Mouse (Mus musculus) retina, postnatal 1 day (tissue): ENCODE data around the gene C1qtnf1.

Experiments
- DNase-seq: peaks from one replicate; pipeline ENCODE4 v3.0.0-alpha.2; 2012

C1qtnf1 gene

DNA sequence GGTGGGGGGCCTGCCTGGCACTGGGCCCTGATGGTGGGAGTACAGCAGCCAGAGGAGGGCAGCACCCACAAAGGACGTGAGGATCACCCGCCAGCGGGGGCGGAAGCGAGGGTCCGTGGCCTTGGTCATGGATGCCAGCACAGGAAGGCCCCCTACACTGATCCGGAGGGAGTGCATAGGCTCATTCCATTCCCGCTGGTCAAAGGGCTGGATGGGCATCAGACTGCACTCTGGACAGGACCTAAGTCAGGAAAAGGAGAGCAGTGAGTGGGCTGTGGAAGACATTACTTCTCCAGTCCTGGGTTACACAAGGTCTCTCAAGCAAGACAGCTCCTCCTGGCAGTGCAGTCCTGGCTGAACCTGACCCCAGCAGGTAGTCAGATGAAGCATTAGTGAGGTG is 16.7 kb upstream of the C1qtnf1 start:
- DNase-seq: no peak

DNA sequence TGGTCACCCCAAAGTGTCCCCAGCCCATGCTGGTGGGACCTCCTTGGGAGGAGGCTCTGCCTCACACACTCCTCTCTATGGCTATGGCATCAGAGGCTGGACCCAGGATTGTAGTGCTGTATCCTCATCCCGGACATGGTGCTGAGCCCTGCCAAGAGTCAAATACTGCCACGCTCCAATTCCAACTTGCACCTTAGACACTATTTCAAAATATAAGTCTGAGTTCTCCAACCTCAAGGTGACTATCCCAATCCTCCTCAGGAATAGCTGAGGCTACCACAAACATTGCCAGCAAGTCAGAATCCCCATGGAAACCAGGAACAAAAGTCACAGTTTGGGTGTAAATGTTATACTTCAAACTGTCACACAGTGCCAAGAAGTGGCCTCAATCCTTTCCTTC is 15.4 kb upstream of the C1qtnf1 start:
- no peak for DNase-seq

DNA sequence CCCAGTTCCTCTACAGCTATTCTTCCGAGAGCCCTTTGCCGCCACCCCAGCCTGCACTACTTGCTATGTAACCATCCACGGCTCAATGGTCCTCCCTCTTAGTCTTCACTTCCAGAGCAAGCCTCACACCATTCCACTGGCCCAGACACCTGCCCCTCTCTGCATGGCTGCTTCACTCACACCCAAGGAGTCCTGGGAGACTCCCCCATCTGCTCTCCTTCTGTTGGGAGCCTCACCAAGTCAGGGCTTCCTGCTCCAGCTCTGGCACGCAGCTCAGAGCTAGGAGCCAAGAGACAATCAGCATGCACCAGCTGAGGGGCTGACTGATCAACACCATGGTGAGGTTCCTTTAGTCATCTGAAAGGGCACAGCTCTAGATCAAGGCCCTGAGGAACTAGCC is 14.9 kb upstream of the C1qtnf1 start:
- no peak for DNase-seq

DNA sequence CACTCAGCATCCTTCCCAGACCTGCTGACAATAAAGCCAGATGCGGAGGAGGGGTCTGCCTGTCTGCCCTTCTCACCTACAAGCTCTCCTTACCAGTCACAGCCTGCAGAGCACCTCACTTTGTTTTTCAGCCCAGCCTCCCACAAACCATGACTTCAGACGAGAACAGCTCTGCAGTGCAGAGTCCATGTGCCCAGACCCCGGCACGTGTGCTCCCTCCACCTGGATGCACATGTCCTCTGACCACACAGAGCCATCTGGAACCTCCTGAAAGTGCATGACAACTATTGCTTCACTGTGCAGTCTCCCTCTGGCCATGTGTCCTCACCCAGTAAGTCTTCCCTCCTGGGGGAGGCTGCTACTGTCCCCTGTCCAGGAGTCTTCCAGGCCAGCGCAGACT is 13.7 kb upstream of the C1qtnf1 start:
- no peak for DNase-seq

DNA sequence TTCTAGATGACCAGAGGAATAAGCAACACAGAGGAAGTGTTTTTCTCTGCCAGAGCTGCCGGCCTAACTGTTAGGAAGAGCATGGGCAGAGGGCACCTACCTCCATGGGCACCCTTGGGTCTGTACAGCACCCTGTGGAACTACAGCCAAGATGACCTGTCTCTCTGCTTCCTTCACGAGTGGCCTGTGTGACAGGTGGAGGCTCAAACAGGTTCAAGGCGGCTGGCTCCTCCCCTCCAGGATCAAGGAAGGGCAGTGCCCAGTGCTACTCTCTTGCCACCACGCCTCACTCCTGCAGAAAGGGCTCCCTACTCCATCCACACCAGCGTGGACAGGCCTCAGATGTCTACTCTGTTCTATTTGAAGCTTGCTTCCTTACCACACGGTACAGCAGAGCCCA is 12.4 kb upstream of the C1qtnf1 start:
- DNase-seq: no peak

DNA sequence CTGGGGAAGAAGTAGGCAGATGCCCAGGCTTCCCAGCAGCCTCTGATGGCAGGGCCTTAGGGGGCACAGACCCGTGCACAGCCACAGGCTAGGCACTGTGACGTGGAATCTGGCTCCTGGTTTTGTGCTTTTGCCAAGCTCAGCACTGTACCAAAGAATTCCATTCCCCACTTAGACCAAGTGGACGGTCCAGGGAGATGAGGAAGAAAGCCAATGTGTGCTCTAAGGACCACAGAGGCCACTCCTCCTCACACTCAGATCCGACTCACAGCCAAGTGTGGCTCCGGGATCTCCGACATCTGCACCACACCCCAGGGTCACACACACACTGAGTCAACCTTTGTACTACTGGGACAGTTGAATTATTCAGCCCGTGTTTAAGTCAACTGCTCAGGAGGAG is 12.0 kb upstream of the C1qtnf1 start:
- DNase-seq: no peak

DNA sequence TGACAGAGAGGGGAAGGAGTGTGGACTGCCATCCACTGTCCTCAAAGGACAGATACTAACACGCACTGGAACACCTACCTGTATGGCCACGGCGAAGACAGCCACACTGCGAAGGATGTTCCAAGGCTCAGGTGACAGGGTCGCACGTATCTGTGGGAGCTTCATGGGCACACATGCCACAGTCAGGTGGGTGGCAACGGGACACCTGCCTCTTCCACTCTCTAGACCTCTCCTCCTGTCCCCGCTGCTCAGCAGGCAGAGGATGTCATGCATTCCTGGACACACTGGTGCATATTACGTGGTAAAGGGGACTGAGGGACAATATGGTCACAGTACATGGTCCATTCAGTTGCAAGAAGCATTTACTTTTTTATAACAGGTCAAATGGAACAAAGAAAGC is 10.5 kb upstream of the C1qtnf1 start:
- no peak for DNase-seq

DNA sequence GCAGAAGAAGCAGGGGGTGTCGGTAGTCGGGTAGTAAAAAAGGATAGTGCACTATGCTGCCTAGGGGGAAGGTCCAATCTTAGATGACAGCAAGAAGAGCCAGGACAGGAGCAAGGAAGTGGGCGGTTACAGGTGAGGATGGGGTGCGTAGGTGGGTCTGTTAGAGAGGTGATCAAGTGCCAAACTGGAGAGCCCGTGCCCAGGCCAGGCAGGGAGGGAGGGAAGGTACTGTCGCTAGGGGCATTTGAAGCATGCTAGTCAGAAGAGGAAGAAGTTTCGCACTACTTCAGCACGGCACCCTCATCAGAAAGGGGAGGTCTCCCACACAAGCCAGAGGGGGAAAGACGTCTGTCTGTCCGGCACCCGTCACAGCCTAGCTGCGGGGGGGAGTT is 9.6 kb upstream of the C1qtnf1 start:
- no peak for DNase-seq

DNA sequence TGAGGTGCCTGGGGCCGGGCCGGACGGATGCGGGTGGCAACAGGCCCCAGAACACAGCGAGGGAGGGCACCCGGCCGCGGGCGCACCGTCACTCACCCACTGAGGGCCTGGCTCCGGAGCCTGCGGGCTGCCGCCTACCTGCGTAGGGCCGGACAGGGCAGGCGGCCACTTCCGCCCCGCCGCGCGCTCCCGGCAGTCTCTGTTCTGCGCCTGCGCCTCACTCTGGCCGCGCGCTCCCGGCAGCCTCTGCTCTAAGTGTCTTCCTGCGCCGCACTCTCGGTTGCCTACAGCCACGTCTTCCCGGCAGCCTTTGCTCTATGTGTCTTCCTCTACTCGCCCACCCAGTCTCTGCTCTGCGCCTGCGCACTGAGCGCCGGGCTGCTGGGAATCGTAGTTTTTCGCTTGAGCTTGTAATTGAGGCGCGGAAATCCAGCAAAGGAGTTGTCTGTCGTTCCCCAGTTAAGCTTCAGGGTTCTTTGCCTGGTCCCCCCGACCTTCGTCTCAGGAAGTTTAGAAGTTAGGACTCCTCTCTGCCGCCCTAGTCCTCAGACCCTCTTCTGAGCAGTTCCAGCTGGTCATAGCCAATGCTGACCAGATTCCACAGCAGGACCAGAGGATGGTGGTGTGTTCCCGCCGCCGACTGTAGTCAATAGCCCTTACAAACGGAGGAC is 9.0 kb upstream of the C1qtnf1 start, which contains the start of gene Cant1:
Gene Cant1 (minus strand): TSS at position 253 of the 671 bp plus-strand sequence.
- DNase-seq: peak; percentile 99

DNA sequence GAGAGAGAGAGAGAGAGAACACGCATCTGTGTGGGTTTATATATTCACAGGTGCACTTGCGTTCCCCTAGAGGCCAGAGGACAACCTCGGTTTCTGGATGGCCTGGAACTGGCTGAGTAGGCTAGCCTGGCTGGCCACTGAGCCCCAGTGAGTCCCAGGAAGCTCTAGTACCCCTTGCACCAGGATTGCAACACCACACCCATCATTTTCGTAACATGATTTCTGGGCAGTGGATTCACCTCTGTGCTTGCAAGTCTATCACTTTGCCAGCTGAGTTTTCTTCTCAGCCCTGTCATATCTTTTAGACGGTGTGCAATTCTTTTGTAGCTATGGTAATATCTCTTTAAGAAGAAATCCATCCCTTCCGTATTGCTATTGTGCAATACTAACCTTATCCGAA is 7.7 kb upstream of the C1qtnf1 start:
- no peak for DNase-seq

DNA sequence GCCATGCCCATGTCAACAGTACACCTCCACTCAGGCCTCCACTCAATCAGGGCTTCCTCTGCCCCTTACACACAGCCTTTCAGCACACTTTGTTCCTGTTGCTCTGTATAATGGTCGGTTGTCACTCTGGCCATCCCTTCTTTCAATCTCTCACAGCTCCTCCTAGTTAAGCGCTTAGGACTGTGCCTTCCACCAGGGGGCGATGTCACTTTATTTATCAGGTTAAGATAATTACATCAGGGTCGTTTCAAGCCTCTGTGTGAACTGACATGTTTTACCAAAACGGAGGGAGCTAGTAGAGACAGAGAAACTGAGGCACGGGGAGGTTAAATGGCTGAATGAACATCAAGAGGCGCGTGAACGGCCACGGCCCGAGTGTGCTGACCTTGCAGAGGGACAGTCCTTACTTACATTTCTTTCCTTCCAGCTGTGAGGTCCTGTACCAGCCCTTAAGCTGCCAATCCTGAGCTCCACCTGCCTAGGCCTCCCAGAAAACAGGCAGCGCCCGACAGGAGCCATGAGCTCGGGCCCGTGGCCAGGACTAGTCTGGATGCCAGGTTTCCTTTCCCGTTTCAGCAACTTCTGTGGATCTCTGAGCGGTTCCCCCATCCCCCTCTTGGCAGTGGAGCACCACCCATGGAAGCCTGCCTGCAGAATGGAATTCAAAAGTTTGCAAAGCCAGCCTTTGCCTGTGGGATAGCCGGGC is 4.6 kb upstream of the C1qtnf1 start:
- peak; percentile 89 for DNase-seq

DNA sequence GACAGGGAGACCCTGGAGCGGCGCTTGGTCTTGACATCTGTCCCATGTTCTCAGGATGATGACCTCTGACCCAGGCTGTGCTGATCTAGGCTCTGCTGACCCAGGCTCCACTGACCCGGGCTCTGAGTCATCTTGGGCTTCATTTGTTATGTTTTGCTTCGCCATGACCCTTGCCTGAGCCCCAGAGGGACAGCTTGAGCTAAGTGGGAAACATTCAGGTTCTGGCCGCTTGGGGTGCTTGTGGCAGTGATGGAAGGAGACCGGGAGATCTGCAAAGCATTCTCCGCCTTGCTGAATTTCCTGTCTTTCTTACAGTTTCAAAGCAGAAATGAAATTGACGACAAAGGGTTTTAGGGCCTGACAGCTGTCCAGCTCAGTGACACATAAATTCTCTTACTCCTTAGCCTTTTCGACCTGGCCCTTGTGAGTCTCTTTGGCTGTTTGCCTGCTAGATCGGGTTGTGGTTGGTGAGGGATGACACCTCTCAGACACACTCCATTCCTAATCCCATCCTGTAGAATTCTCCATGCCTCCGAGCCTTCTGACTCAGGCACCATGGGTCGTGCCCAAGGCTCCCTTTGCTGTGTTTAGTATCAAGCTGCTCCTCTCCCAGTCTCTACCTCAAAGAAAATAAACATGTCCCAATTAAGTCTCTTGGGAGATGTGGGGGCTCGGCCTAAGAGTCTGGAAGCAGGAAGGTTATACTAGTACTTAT is 3.2 kb upstream of the C1qtnf1 start:
- no peak for DNase-seq

DNA sequence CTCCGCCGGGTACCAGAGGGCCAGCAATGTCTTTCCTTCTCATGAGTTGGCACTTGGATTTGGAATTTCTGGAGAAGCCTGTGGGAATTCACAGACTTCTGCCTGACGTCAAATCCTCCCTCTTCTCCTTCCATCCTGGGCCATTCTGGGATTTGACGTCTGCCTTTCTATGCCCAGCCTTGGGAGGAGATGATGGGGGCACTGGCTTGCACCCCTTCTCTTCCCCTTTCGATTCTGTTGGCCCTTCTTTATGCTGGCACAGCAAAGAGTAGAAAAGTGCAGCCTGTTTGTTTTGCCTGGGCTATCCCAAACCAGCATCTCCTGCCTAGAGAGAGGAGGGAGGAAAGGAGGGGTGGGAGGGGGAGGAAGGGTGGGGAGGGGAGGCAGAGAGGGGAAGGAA is 1.2 kb upstream of the C1qtnf1 start:
- DNase-seq: no peak

DNA sequence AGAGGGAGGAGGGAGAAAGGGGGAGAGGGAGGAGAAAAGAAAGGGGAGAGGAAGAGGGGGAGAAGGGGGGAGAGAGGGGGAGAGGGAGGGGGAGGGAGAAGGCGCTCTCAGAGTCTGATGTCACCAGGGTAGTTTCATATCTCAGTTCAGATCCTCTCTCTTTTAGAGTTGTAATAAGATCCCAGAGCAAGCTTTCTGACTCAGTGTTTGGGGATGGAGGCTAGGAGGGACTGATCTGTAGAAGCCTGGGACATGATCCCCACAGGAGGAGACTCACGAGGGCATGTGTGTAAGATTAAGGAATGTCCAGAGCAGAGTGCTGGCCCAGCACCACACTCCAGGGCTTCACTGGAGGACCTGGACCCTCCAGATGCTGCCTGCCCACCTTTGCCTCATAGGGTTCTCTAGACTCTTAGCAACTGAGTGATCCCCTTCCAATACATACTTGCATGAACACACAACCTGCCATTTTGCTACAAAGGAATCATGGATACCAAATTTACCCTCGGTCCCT is 680 bp upstream of the C1qtnf1 start:
- no peak for DNase-seq

DNA sequence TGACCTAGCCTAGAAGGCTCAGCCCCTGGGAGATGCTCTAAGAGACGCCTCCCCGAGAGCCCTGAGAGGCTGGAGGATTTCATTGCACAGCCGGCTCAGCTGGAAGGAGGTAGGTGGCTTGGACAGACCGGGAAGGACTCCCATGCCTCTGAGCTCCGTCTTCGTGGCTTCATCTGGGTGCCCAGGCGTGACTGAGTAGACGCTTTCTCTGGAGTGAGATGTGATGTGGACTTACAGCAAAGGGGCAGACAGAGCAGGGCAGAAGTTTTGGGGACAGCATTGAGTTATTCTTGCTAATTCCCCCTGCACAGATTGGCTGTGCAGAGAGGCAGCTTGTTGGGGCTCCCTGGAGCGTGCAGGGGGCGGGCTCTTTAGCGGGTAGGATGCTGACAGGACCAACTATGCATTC is 461 bp downstream of the C1qtnf1 start:
- DNase-seq: peak; percentile 30

DNA sequence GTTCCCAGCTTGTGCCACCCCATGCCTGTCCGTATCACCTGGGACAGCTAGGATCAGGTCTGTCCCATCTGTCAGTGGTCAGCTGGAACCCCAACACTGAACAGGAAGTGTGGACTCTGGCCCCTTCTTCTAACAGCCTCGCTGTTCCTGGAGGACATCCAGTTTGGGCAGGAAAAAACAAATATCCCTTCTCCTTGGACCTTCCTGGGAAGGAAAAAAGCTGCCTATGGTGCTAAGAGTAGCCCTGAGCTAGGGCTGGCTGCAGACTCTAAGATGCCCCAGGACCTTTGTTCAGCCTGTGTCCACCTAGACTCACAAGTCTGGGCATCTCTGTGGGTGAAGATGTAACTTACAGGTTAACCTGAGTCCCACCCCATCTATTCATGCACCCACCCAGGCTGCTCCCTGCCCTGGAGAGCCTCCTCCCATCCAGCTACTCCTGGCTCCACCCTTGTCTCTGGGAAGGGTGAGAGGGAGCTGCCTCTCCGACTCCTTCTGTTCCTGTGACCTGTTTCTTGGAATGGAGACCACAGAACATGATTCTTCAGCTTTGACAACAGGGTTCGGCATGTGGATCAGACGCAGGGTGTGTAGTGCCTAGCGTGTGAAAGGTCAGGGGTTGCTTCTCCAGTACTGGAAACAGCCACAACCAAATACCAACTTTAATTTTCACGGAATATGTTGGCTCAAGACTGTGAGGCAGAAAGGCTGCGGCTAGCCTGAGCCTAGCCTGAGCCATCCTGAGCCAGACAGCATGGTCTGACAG is 1.1 kb downstream of the C1qtnf1 start:
- DNase-seq: no peak

DNA sequence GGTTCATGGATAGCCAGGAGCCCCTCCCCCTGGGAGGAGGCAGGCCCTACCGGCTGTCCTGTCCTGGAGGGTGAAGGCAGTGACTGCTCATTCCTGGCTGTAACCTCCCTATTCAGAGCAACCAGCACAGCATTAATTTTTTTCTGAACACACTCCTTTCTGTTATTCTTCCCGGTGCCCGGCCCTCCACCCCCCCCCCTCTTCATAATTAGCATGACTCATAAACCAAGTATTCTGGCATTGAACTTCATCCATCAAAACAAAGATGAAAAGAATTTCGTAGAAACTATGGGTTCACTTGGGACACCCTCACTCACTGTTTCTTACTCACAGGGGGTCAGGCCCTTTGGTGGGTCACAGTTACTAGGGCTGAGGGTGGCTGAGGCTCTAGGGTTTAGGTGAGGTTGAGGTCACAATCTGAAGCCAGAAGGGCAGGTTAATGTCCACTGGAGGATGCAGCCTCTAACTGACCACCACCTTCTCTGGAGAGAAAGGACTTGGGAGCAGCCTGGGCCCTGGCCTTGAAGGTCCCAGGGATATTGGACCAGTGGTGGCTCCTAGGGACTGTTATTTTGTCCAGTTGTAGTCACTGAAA is 2.4 kb downstream of the C1qtnf1 start:
- DNase-seq: no peak

DNA sequence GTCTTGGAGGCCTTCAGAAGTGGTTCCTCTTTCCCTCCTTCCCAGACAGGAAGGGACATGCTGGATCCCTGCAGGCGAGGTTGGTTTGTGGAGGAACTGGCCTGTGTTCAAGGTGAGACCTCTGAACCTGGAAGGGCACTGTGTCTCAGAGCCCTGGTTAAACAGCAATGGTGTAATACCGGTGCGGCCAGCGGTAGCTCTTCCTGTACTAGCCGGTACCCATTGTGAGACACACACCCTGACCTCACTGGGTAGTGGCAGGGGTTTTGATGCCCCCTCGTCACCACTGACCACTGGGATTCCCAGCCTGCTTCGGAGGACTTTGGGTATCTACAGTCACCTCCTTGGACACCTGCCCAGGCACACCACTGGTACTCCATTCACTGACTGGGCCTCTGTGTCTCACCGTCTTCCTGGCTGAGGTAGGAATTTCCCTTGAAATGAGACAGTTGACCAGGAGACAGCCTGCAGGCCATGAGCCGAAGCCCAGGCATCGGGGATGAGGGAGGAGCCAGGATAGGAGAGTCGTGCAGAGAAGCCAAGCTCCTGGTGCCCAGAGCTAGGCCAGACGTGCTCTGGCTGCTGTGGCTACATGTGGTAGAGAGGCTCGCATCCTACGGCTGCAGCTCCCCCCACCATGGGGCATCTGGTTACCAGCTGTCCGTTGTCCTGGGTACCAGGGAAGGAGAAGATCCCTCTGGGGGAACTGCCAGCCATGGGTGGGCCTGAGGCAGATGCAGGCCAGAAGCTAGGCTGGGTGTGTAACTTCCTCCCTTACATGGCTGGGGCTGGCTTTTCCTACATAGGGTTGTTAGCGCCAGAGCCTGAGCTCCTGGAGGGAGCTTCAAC is 3.3 kb downstream of the C1qtnf1 start:
- DNase-seq: no peak

DNA sequence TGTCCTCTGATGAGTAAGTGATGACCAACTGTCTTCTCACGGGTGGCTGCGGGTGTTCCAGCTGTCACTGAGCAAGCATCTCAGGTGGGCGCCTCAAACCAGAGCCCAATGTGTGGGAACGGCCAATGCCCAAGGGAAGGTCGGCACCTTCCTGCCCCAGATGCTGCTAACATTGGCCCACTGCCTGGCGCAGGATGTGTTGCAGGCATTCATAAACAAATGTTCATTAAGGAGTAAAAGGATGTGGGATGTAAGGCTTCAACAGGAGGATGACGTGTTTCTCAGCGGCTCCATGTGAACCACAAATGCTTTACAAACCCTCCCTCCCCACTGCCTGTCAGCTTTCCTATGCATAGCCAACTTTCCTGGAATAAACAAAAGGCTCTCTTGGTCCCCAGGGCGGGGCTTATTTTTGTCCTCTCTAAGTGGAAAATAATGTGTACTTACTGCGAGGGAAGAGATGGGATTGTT is 5.4 kb downstream of the C1qtnf1 start:
- DNase-seq: no peak

DNA sequence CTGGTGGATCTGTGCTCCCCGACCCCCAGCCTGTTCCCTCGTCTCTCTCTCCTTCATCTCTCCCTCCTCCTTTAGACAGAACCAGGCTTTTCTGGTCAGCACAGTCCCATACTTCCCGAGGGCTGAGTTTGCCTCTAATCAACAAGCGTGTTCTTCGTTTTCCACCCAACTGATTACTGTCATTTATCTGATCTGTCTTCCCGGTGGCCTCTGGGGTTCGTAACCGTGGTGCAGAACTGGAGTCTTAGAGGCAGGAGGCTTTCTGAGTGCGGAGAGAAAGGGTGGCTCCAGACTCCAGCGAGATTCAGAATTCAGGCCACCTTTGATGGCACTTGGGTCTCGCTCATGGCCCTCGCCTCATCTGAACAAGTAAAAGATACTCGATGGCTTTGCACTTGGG is 6.1 kb downstream of the C1qtnf1 start:
- DNase-seq: peak; percentile 37

DNA sequence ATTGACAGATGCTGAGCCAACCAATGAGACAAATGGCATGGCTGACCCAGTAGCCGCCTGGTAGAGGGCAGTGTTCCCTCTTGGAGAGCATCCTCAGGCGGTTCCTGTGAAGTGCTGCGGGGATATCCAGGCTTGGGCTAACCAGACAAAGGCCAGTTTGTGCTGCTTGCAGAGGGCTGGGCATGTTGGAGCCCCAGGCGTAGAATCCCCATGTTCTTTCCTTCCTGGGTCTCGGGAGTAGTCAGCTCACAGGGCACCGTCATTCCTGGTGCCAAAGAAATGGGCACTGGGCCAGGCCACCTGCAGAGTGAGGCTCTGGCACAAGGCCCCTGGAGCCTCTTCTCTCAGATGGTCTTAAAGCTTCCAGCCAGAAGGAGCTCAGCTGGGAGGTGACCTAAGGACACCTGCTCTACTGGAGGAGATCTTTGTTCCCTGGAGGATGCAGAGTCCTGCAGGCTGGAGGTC is 8.5 kb downstream of the C1qtnf1 start:
- peak; percentile 87 for DNase-seq
